Mouse (Mus musculus) liver, embryonic 14.5 days (tissue): ENCODE measurements around the gene Gpcpd1.

Experiments used
- CTCF ChIP-seq: IDR thresholded peaks from 2 replicates; pipeline ENCODE4 v1.5.1; 2016; ENCODE audit warnings: antibody characterized with exemption, low read depth, control low read depth
- EP300 ChIP-seq: IDR thresholded peaks from 2 replicates; pipeline ENCODE4 v1.6.1; 2016; ENCODE audit warnings: antibody characterized with exemption, low read depth

DNA sequence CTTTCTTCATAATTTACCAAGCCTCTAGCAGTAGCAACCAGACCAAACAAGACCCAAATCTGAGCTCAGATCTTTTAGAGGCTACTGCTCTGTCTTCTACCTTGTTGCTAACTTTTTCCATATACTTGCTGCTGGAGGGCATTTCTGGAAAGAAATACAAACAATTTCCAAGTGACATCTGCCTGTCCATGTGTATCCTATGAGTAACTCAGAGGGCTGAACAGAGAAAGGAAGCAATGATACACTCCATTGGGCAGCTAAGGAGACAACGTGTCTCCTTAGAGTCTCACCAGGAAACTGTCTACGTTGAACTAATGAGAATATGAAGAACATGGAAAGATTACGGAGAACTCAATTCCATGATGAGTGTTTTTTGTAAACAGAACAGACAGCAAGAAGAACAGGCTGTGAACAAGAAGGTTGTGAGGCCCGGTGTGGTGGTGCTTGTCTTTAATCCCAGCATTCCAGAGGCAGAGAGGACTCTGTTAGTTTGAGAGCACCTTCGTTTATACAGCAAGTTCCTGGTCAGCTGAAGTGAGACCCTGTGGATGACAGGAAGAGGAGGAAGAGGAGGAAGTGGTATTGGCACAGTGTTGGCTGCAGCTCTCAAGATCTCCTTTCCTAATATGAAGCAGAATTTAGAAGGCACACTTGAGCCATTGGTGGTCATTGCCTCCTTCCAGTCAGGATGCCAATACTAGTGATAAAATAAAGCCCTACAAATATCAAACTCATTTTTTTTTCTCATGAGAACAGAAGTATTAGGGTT is 18.4 kb upstream of the Gpcpd1 start:
- TF ChIP-seq CTCF (no peak), EP300 (no peak)
